Mouse (Mus musculus) adrenal gland (tissue): ENCODE data around the gene 1700016H13Rik.

Source experiments
- intact Hi-C: fragments of 180-260 bp; cut with DNase I; formaldehyde crosslinking; loops from one replicate; pipeline ENCODE4 v1.15.1; 2025

1700016H13Rik gene

DNA sequence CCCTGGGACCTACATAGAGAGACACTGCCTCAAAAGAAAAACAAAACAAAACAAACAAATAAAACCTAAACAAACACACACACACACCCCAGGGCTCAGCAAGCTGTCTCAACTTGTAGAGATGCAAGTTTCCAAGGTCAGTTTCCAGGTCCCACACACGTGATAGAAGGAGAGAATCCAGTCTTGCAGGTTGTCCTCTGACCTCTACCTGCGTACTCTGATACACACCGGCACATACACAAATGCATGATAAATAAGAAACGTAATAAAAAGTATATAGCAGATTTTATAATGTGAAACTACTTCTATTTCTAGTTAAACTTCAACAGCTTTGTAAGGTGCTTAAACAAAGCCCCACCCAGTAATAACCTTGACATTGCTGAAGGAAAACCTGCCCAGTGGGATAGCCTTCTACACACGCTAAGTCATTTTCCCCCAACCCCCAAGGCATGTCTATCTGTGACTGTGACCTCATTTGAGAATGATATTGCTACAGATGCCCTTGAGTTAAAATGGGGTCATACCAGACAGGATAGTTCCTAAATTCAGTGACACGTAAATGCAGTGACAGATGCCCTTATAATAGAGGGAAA is 20.6 kb upstream of the 1700016H13Rik start:
- intact Hi-C loops = loop anchor here (10.0 kb wide), 1 partner anchor 248 kb away; no protein-coding TSS in a partner anchor

GRCm38 (mm10) chr5:103674482-103674881 is 18.7 kb upstream of the 1700016H13Rik start:
- intact Hi-C loops = loop anchor here (10.0 kb wide), 1 partner anchor 250 kb away; no protein-coding TSS in a partner anchor

DNA sequence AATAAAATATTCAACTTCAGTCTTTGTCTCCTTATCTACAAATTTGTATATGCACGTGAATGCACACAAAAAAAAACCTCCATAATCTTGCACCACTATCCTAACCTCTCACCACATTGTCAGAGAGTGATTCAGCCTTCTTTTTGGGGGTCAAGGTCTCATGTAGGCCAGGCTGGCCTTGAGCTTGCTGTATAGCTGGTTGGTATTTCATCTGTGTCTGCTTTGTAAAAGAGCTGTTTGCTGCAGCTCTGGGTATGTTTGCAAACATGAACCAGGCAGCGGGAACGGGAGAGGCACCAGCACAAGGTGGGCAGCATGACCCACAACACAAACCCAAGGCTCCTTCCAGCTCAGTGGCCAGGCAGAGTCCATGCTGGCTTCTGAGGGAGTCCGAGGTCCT is 17.8 kb upstream of the 1700016H13Rik start:
- intact Hi-C loops = loop anchor here (10.0 kb wide), 1 partner anchor 251 kb away; no protein-coding TSS in a partner anchor

- intact Hi-C loops = loop anchor here (10.0 kb wide), 1 partner anchor 253 kb away; no protein-coding TSS in a partner anchor
These were observed 16.0 kb upstream of the 1700016H13Rik start for GRCm38 (mm10) chr5:103671858-103672257.

GRCm38 (mm10) chr5:103665876-103666275 is 10.1 kb upstream of the 1700016H13Rik start:
- intact Hi-C loops = no loop called here

DNA sequence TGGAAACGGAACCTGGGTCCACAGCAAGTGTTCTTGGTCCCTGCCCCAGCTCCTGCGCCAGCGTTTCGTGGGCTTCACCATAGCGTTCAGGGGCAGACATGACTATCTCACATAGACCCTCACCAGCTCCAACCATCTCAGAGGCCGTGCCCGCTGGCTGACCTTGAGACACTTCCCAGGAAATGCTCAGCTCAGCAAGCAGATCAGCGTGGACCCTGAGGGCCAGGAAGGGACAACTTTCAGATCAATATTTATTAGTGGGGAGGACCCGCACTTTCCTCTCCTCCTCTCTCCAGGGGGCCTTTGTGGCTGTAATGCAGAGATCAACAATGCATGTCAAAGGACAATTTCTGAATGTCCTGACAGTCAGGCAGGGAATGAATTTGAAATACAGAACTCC is 9.1 kb upstream of the 1700016H13Rik start:
- intact Hi-C loops = no loop called here

DNA sequence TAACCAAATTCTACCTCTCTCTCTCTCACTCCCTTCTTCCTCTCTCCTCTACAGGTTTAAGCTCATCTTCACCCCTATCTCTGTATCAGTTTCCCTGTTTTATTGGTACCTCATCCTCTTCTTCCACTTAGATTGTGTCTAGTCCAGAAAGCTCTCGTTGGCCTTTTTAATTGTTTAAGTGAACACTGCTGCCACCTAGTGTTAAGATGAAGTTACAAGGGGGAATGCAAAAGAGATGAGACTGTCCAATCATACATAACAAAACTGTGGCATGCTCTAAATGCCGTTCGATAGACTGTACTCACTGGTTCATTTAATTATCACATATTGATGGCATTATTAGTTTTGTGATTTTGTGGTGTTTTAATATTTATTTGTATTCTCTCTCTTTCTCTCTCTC is 3.8 kb upstream of the 1700016H13Rik start:
- intact Hi-C loops = loop anchor here (5.0 to 10.0 kb wide), 4 partner anchors 67 to 317 kb away; no protein-coding TSS in a partner anchor

DNA sequence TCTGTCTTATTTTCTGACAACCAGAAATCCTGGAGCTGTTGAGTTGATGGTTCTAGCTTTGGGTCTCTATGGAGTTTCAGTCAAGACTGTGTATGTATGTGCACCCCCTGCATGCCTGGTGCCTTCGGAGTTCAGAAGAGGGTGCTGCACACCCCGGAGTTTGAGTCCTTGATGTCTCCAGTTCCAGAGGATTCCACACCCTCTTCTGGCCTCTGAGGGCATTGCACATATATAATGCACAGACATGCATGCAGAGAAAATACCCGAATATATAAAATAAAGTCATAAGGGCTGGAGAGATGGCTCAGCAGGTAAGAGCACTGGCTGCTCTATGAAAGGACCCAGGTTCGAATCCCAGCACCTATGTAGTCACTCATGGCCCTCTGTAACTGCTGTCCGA is 3.1 kb upstream of the 1700016H13Rik start:
- intact Hi-C loops = loop anchor here (5.0 to 10.0 kb wide), 4 partner anchors 67 to 317 kb away; no protein-coding TSS in a partner anchor

- intact Hi-C loops = loop anchor here (5.0 to 10.0 kb wide), 4 partner anchors 62 to 312 kb away; no protein-coding TSS in a partner anchor
These were observed 1.0 kb downstream of the 1700016H13Rik start for GRCm38 (mm10) chr5:103654780-103655179.

DNA sequence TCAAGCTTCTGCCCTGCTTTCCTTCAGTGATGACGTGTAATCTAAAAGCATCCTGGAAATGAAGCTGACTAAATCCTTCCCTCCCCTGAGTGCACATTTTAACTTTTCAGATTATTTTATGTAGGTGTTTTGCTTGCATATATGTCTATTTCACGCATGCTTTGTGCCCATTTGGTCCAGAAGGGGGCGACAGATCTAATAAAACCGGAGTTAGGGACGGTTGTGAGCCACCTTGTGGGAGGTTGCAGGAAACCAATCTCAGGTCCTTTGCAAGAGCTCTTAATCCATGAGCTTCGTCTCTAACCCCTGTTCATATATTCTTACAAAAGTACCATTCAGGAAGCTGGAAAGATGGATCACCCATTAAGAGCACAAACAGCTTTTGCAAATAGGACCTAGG is 1.6 kb downstream of the 1700016H13Rik start:
- intact Hi-C loops = loop anchor here (10.0 kb wide), 1 partner anchor 199 kb away; no protein-coding TSS in a partner anchor

- intact Hi-C loops = no loop called here
These were observed 8.5 kb downstream of the 1700016H13Rik start for GRCm38 (mm10) chr5:103647320-103647719.

- intact Hi-C loops = no loop called here
These were observed 11.6 kb downstream of the 1700016H13Rik start for GRCm38 (mm10) chr5:103644167-103644566.

DNA sequence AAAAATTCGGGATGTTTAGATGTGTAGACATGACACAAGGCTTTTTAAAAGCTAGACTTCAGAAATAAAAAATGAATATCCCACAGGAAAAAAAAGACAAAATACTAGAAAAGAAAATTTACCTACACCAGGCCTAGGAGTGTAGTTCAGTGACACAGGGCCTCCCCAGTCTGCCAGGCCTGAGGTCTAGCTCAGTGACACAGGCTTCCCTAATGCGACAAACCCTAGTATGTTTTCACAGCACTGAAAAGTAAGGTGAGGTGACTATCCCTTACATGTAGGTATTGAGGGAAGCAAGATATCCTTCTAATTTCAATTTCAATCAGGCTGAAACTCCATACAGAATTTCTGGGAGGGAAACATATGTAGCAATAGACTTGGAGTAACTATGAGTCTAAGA is 18.6 kb downstream of the 1700016H13Rik start:
- intact Hi-C loops = no loop called here

GRCm38 (mm10) chr5:103629854-103630580 is 25.8 kb downstream of the 1700016H13Rik start:
- intact Hi-C loops = no loop called here

DNA sequence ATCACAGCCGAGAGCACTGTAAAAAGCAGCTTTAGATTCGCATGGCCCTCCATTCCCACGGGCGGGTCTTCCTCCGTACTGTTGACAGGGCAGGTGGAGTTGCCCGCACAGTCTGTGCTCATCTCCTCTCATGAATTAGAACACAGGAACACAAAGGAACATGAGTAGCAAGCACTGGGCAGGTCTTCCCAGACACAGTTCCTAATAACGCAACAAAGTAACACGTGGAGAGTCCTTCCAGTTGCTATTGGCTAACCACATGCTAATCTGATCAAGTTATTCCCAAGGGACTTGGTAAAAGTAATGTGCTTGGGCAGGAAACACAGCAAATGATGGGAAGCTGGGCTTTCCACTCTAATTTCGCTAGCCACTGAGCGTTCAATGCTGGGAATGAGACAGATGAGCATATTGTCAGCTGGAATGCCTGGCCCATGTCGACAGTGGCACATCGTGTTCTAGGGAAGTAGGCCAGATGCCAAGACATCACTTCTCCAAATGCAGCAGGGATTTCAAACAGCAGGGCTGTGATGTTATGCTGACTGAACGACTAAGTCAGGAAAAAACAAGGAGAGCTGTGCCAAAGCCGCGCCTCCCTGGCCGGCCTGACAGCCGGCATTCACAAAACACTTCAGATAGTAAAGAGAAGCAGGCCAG is 26.6 kb downstream of the 1700016H13Rik start, which contains the start of gene Slc10a6:
Gene Slc10a6 (minus strand): TSS at position 293 of the 654 bp plus-strand sequence.
- intact Hi-C loops = no loop called here

GRCm38 (mm10) chr5:103628499-103628898 is 27.3 kb downstream of the 1700016H13Rik start:
- intact Hi-C loops = no loop called here

- intact Hi-C loops = no loop called here
These were observed 31.0 kb downstream of the 1700016H13Rik start for GRCm38 (mm10) chr5:103624831-103625230.

DNA sequence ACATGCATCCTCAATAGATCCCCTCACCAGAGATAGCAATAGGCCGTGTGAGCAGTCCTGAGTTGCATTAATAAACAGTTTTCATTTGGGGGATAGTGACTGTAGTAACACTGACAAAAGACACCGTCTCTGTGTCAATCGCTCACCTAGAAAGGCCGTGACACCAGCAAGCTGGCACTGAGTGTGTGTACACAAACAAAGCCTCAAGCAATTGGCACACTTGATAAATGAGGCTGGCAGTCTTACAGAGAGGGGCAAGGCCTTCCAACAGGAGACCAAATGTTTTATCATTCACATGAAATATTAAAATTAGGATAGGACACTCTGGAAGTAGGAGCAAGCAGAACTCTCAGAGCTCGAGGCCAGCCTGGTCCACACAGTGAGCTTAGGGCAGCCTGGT is 33.5 kb downstream of the 1700016H13Rik start:
- intact Hi-C loops = no loop called here

GRCm38 (mm10) chr5:103620301-103620973 is 35.4 kb downstream of the 1700016H13Rik start:
- intact Hi-C loops = no loop called here

- intact Hi-C loops = no loop called here
These were observed 38.6 kb downstream of the 1700016H13Rik start for GRCm38 (mm10) chr5:103617191-103617590.

DNA sequence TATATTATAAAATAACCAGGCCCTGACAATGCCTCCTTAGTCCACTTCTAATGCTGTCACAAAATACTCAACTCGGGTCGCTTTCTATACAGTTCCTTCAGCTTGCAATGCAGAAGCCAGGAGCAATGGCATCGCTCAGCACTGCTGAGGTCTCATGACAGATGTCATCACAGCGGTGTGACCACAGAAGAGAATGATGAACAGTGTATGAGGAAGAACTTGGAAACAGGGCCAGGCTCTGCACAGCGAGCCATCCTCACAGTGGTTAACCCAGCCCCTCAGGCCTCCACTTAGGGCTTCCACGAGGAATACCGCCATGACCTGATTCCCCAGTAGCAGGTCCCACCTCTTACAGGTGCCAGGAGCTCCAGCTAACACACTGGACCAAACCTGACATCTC is 41.5 kb downstream of the 1700016H13Rik start:
- intact Hi-C loops = no loop called here
